Mouse (Mus musculus) liver, embryonic 14.5 days (tissue): ENCODE measurements at regions not wholly inside any gene's neighbourhood (a gene's known extent, or its start where the extent isn't known, plus 50 kb on each side); places are given as distances from the start of the nearest gene placed in this dataset.

Experiments
- CTCF ChIP-seq: IDR thresholded peaks from 2 replicates; pipeline ENCODE4 v1.5.1; 2016; ENCODE audit warnings: antibody characterized with exemption, low read depth, control low read depth
- EP300 ChIP-seq: IDR thresholded peaks from 2 replicates; pipeline ENCODE4 v1.6.1; 2016; ENCODE audit warnings: antibody characterized with exemption, low read depth

DNA sequence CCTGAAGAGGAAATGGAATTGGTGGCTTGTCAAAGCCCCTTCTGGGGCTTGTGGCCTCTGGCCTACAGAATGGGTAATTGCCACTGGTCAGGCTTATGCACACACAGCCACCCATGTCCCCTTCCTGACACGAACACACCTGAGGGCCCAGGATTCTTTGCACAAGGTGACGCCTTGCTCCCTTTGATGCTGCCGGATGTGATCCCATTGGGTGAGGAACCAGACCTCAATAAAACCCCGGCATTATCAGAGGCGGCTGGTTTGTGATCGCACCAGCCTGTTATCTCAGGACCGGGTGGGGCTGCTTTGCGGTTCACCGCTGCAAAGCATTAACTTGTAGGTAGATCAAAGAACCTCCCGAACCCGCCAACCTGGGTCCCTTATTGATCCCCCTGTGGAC, 270.5 kb downstream of the Sox9 start:
- TF ChIP-seq CTCF (no peak), EP300 (no peak)
